Mouse (Mus musculus): ENCODE measurements around the gene Lrsam1. TPM values are rescaled to one million over a fixed set of nuclear protein-coding genes. Genes with fewer than 3 reads are reported as not detected.
A peak's percentile ranks its signal among the peaks of the same experiment; 100 is the strongest.

Lrsam1 gene
- polyA plus RNA-seq, 1 experiment from 2014 or later, result 5.3 TPM

DNA sequence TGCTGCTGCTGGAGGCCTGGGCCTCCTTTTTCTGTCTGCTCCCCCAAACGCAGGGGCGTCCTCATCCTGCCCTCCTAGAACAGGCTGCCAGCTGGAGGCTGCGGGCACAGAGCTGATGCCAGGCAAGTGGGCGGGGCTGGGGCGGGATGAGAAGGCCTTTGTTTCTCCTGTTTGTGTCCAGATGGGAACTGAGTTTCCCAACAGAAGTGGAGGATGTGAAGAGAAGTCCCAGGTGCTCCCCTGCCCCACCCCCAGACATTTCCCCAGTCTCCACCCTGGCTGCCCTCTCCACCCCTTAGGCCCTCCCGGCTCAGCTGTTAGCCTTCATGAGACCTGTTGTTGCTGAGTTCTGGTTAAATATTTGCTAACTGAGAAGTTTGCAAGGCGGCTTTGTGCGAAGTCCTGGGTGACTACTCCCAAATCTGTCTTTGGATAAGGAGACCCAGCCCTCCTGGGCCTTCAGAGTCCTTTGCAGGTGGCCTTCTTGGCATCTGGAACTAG lies 65.8 kb downstream of the Lrsam1 start:
- DNase-seq (ENCODE audit: low spot score), result peak; percentile 87

DNA sequence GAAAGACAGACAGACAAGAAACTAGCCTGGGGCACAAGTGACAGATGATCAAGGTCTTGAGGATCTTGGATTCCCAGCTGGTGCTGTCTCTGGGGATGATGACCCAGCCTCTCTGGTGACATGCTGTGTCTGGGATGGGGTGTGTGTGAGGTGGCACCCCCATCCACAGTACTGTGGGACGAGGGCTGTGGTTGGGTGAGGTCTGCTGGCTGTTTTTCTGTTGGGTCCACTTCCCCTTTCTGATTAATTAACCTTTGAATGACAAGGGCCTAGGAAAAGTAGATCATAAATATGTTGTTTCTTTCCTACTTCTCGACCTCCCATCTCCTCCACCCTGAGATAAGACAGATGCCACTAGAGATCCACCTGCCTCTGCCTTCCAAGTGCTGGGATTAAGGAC lies 67.3 kb downstream of the Lrsam1 start:
- DNase-seq (ENCODE audit: low spot score) (no peak), ATAC-seq (ENCODE audit: low FRiP score, low TSS enrichment) (no peak)
- Histone ChIP-seq H3K9me3 (ENCODE audit: control insufficient read depth, low read length) (no peaks in the 10 kb centered on the region), H3K9ac (ENCODE audit: low read length) (no peak overlapping the region), H3K4me2 (replicated peaks; ENCODE audit: low read depth) (no peak overlapping the region), H3K36me3 (ENCODE audit: control insufficient read depth, insufficient read depth, low read length) (peaks cover 2% of the 10 kb centered on the region; the same call in 1 of the 2 replicates), H3K27me3 (ENCODE audit: control insufficient read depth, insufficient read depth, low read length) (no peaks in the 10 kb centered on the region), H3K4me3 (ENCODE audit: low read depth, low read length) (no peak overlapping the region), H3K27ac (replicated peaks) (peak overlapping the region; percentile 36; the same call in 1 of the 2 replicates), H3K4me1 (replicated peaks; ENCODE audit: control insufficient read depth, insufficient read depth) (peaks cover 28% of the 10 kb centered on the region)
- WGBS, result 54% methylated on average over 2 of the region's 2 CpGs
- TF ChIP-seq EP300 (optimal IDR thresholded peaks at IDR 0.05), result no peak
- no peak for TF ChIP-seq CTCF (IDR thresholded peaks at IDR 0.05; ENCODE audit: low read depth)

More for the DNA sequence above, 65.8 kb downstream of the Lrsam1 start:
- 32% methylated on average over 8 of the region's 8 CpGs for WGBS
- TF ChIP-seq EP300 (optimal IDR thresholded peaks at IDR 0.05) (no peak), CTCF (IDR thresholded peaks at IDR 0.05; ENCODE audit: low read depth) (no peak)
- peak overlapping the region; percentile 86 for H3K27ac ChIP-seq (replicated peaks)
- no peak overlapping the region; the same call in 1 of the 2 replicates for H3K9ac ChIP-seq (ENCODE audit: low read length)
- no peaks in the 10 kb centered on the region for H3K27me3 ChIP-seq (ENCODE audit: control insufficient read depth, insufficient read depth, low read length)
- peaks cover 28% of the 10 kb centered on the region for H3K4me1 ChIP-seq (replicated peaks; ENCODE audit: control insufficient read depth, insufficient read depth)
- H3K4me3 ChIP-seq (ENCODE audit: low read depth, low read length), result no peak overlapping the region
- ATAC-seq (ENCODE audit: low FRiP score, low TSS enrichment), result peak; percentile 63
- H3K4me2 ChIP-seq (replicated peaks; ENCODE audit: low read depth), result peak overlapping the region; percentile 14; the same call in 1 of the 2 replicates
- H3K36me3 ChIP-seq (ENCODE audit: control insufficient read depth, insufficient read depth, low read length), result peaks cover 5% of the 10 kb centered on the region; the same call in 1 of the 2 replicates
- no peaks in the 10 kb centered on the region for H3K9me3 ChIP-seq (ENCODE audit: control insufficient read depth, low read length)

DNA sequence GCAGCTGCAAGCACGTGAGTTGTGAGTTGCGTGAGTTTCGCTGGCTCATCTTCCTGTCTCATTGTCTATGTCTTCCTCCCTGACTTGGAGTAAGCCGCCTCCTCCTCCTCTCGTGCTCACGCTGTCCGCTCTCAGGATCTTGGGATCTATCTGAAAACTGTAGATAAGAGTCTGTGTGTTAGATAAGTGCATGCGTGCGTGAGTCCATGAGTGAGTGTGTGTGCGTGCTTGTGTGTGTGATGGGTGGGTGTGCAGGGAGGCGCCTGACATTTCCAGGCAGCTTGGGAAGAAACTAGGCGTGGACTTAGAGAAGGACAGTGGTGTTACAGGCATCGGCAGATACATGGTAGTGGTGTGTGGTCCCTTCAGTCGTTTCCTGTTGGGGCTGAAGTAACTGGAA lies 68.9 kb downstream of the Lrsam1 start:
- H3K4me2 ChIP-seq (replicated peaks; ENCODE audit: low read depth), result no peak overlapping the region
- peaks cover 2% of the 10 kb centered on the region; the same call in 1 of the 2 replicates for H3K36me3 ChIP-seq (ENCODE audit: control insufficient read depth, insufficient read depth, low read length)
- 69% methylated on average over 14 of the region's 14 CpGs for WGBS
- no peak overlapping the region for H3K9ac ChIP-seq (ENCODE audit: low read length)
- peaks cover 21% of the 10 kb centered on the region for H3K4me1 ChIP-seq (replicated peaks; ENCODE audit: control insufficient read depth, insufficient read depth)
- ATAC-seq (ENCODE audit: low FRiP score, low TSS enrichment) (no peak), DNase-seq (ENCODE audit: low spot score) (no peak)
- no peak for TF ChIP-seq CTCF (IDR thresholded peaks at IDR 0.05; ENCODE audit: low read depth)
- no peak for TF ChIP-seq EP300 (optimal IDR thresholded peaks at IDR 0.05)
- peak overlapping the region; percentile 18; the same call in 1 of the 2 replicates for H3K27ac ChIP-seq (replicated peaks)
- no peak overlapping the region for H3K4me3 ChIP-seq (ENCODE audit: low read depth, low read length)
- no peaks in the 10 kb centered on the region for H3K27me3 ChIP-seq (ENCODE audit: control insufficient read depth, insufficient read depth, low read length)
- no peaks in the 10 kb centered on the region for H3K9me3 ChIP-seq (ENCODE audit: control insufficient read depth, low read length)

DNA sequence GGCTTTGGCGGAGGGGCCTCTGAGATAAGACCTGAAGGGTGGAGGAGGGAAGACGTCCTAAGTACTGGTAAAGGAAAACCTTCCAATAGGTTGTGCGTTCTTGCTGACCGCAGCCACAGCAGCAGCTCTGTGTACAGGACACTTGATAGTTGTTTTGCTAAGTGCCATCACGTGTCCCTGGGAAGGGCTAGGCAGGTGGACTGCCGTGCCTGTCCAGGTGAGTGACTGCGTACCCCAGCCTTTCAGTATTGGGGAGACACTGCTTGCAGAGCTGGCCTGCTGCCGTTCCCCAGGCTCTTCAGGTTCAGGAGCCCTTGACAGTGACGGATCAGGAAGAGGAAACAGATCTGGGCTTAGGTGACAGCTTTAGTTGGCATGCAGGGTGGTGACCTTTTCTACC lies 70.1 kb downstream of the Lrsam1 start:
- Histone ChIP-seq H3K4me1 (replicated peaks; ENCODE audit: control insufficient read depth, insufficient read depth) (peaks cover 17% of the 10 kb centered on the region), H3K36me3 (ENCODE audit: control insufficient read depth, insufficient read depth, low read length) (peaks cover 2% of the 10 kb centered on the region; the same call in 1 of the 2 replicates), H3K4me2 (replicated peaks; ENCODE audit: low read depth) (no peak overlapping the region), H3K27me3 (ENCODE audit: control insufficient read depth, insufficient read depth, low read length) (no peaks in the 10 kb centered on the region), H3K27ac (replicated peaks) (peak overlapping the region; percentile 56; the same call in 1 of the 2 replicates), H3K4me3 (ENCODE audit: low read depth, low read length) (no peak overlapping the region), H3K9ac (ENCODE audit: low read length) (no peak overlapping the region), H3K9me3 (ENCODE audit: control insufficient read depth, low read length) (no peaks in the 10 kb centered on the region)
- TF ChIP-seq CTCF (IDR thresholded peaks at IDR 0.05; ENCODE audit: low read depth), result no peak
- no peak for TF ChIP-seq EP300 (optimal IDR thresholded peaks at IDR 0.05)
- WGBS, result 41% methylated on average over 9 of the region's 9 CpGs
- no peak for ATAC-seq (ENCODE audit: low FRiP score, low TSS enrichment)
- DNase-seq (ENCODE audit: low spot score), result no peak

DNA sequence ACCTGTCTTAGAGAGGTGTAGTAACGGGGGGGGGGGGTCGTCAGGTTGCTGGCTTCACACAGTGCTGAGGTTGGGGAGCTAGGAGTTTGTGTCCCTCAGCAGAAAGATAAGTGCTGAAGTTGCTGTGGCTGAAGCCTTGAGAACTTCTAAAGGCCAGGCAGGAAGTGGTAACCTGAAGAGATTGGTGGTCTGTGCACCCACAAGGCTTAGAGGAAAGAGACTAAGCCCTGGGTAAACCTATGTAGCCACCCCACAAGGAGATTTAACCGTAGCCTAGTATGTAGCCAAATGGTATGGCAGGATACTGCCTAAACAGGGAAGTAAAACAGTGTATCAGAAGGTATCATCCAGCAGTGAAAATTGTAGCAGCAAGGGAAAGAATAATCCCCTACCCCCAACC lies 71.1 kb downstream of the Lrsam1 start:
- peaks cover 2% of the 10 kb centered on the region; the same call in 1 of the 2 replicates for H3K36me3 ChIP-seq (ENCODE audit: control insufficient read depth, insufficient read depth, low read length)
- TF ChIP-seq CTCF (IDR thresholded peaks at IDR 0.05; ENCODE audit: low read depth) (no peak), EP300 (optimal IDR thresholded peaks at IDR 0.05) (no peak)
- peaks cover 10% of the 10 kb centered on the region for H3K4me1 ChIP-seq (replicated peaks; ENCODE audit: control insufficient read depth, insufficient read depth)
- H3K9me3 ChIP-seq (ENCODE audit: control insufficient read depth, low read length), result no peaks in the 10 kb centered on the region
- DNase-seq (ENCODE audit: low spot score) (no peak), ATAC-seq (ENCODE audit: low FRiP score, low TSS enrichment) (no peak)
- H3K4me2 ChIP-seq (replicated peaks; ENCODE audit: low read depth), result no peak overlapping the region
- no peaks in the 10 kb centered on the region for H3K27me3 ChIP-seq (ENCODE audit: control insufficient read depth, insufficient read depth, low read length)
- peak overlapping the region; percentile 53 for H3K27ac ChIP-seq (replicated peaks)
- H3K4me3 ChIP-seq (ENCODE audit: low read depth, low read length), result no peak overlapping the region
- 69% methylated on average over 3 of the region's 3 CpGs for WGBS
- H3K9ac ChIP-seq (ENCODE audit: low read length), result no peak overlapping the region

GRCm38 (mm10) chr2:32888551-32888950 lies 72.9 kb downstream of the Lrsam1 start:
- no peaks in the 10 kb centered on the region for H3K27me3 ChIP-seq (ENCODE audit: control insufficient read depth, insufficient read depth, low read length)

More at GRCm38 (mm10) chr2:32888551-32888950, 72.9 kb downstream of the Lrsam1 start:
- Histone ChIP-seq H3K27ac (replicated peaks) (peak overlapping the region; percentile 78), H3K4me2 (replicated peaks; ENCODE audit: low read depth) (no peak overlapping the region), H3K9ac (ENCODE audit: low read length) (no peak overlapping the region; the same call in 1 of the 2 replicates), H3K4me3 (ENCODE audit: low read depth, low read length) (no peak overlapping the region), H3K9me3 (ENCODE audit: control insufficient read depth, low read length) (no peaks in the 10 kb centered on the region), H3K36me3 (ENCODE audit: control insufficient read depth, insufficient read depth, low read length) (no peaks in the 10 kb centered on the region; the same call in 1 of the 2 replicates), H3K4me1 (replicated peaks; ENCODE audit: control insufficient read depth, insufficient read depth) (peaks cover 7% of the 10 kb centered on the region; the same call in 1 of the 2 replicates)
- no peak for ATAC-seq (ENCODE audit: low FRiP score, low TSS enrichment)
- TF ChIP-seq EP300 (optimal IDR thresholded peaks at IDR 0.05) (no peak), CTCF (IDR thresholded peaks at IDR 0.05; ENCODE audit: low read depth) (0 out of 2 replicates have a peak, but pooled peaks have one; percentile 7)
- DNase-seq (ENCODE audit: low spot score), result no peak
- WGBS, result 28% methylated on average over 3 of the region's 3 CpGs
